Mouse (Mus musculus) embryonic fibroblast, embryonic 13.5 days (primary cell): ENCODE data around the gene Rxrg.

Experiments used
- CTCF ChIP-seq: IDR thresholded peaks from 2 replicates; pipeline ENCODE4 v1.5.1; 2011; ENCODE audit warnings: mild to moderate bottlenecking, control low read depth, low read length, moderate library complexity, borderline replicate concordance; ENCODE audit not compliant: insufficient read depth
- POLR2A ChIP-seq: IDR thresholded peaks from 2 replicates; pipeline ENCODE4 v1.6.1; 2011; ENCODE audit warnings: low read depth, mild to moderate bottlenecking, control low read depth, low read length, moderate library complexity

DNA sequence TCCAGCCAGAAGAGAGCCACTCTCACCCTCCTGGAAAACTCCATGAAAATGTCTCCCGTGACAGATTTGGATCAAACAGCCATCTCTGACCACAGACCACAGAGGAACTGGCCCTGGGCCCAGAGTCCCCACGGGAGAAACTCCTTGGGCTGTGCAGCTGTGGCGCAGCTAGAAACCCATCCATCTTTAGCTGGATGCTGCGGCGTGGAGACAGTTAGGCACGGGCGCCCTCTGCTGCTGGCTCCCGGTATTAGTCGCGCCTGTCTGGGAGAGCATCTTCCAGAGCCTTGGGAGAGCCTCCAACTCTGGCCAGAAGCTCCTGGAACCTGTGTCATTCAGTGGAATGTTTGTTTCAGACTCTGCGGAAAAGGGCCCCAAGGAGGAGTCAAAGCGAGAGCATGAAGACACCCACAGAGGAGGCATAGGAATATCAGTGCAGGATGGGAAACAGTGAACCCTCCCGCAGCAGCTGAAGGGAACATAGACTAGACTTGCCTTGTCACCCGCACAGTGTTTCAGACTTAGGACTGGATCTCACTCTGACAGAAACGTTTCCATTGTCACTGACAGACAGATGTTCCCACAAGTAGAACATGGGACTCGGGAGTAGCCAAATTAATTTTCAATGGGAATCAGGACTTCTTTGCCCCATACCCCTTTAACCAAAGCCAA lies 46.8 kb downstream of the Rxrg start:
- TF ChIP-seq CTCF = peak; percentile 88
- no peak for TF ChIP-seq POLR2A
